Mouse (Mus musculus): ENCODE measurements around the gene Atp2c1.

The Atp2c1 gene

GRCm38 (mm10) chr9:105484338-105485084 lies 42.6 kb downstream of the Atp2c1 start:
- no peak for DNase-seq

GRCm38 (mm10) chr9:105483880-105484279 lies 43.2 kb downstream of the Atp2c1 start:
- DNase-seq = no peak

GRCm38 (mm10) chr9:105482715-105483510 lies 44.2 kb downstream of the Atp2c1 start:
- DNase-seq = no peak

- DNase-seq = peak; percentile 39
These were observed 45.0 kb downstream of the Atp2c1 start for GRCm38 (mm10) chr9:105482070-105482469.

- no peak for DNase-seq
These were observed 51.0 kb downstream of the Atp2c1 start for GRCm38 (mm10) chr9:105476134-105476533.

- DNase-seq = no peak
These were observed 52.2 kb downstream of the Atp2c1 start for GRCm38 (mm10) chr9:105474910-105475309.

- DNase-seq = no peak
These were observed 59.3 kb downstream of the Atp2c1 start for GRCm38 (mm10) chr9:105467787-105468186.

GRCm38 (mm10) chr9:105461496-105461895 lies 65.6 kb downstream of the Atp2c1 start:
- DNase-seq = no peak

- DNase-seq = no peak
These were observed 68.1 kb downstream of the Atp2c1 start for GRCm38 (mm10) chr9:105459032-105459431.

GRCm38 (mm10) chr9:105408549-105408948 lies 118.6 kb downstream of the Atp2c1 start:
- no peak for DNase-seq

- peak; percentile 81 for DNase-seq
These were observed 131.9 kb downstream of the Atp2c1 start, which contains the start of the genes Aste1 and Nek11 for GRCm38 (mm10) chr9:105395218-105395627. Aste1 (plus strand) TSS chr9:105395392. Nek11 (minus strand) TSS chr9:105395524.

- DNase-seq = no peak
These were observed 132.4 kb downstream of the Atp2c1 start for GRCm38 (mm10) chr9:105394720-105395119.

- DNase-seq = no peak
These were observed 136.5 kb downstream of the Atp2c1 start for GRCm38 (mm10) chr9:105390616-105391015.

- DNase-seq = peak; percentile 33
These were observed 137.8 kb downstream of the Atp2c1 start for GRCm38 (mm10) chr9:105389289-105389688.

- DNase-seq = no peak
These were observed 139.7 kb downstream of the Atp2c1 start for GRCm38 (mm10) chr9:105387403-105387802.

- no peak for DNase-seq
These were observed 147.5 kb downstream of the Atp2c1 start for GRCm38 (mm10) chr9:105379533-105380145.

GRCm38 (mm10) chr9:105377622-105378021 lies 149.5 kb downstream of the Atp2c1 start:
- DNase-seq = no peak

- DNase-seq = no peak
These were observed 150.1 kb downstream of the Atp2c1 start for GRCm38 (mm10) chr9:105376954-105377530.

- no peak for DNase-seq
These were observed 150.7 kb downstream of the Atp2c1 start for GRCm38 (mm10) chr9:105376411-105376810.

- DNase-seq = no peak
These were observed 152.8 kb downstream of the Atp2c1 start for GRCm38 (mm10) chr9:105374361-105374760.

GRCm38 (mm10) chr9:105368605-105369004 lies 158.5 kb downstream of the Atp2c1 start:
- DNase-seq = no peak

- no peak for DNase-seq
These were observed 160.9 kb downstream of the Atp2c1 start for GRCm38 (mm10) chr9:105366199-105366598.

Data from cerebellum, adult 11 months (tissue).